Mouse (Mus musculus): ENCODE data around the gene Snx13.

Gene Snx13

DNA sequence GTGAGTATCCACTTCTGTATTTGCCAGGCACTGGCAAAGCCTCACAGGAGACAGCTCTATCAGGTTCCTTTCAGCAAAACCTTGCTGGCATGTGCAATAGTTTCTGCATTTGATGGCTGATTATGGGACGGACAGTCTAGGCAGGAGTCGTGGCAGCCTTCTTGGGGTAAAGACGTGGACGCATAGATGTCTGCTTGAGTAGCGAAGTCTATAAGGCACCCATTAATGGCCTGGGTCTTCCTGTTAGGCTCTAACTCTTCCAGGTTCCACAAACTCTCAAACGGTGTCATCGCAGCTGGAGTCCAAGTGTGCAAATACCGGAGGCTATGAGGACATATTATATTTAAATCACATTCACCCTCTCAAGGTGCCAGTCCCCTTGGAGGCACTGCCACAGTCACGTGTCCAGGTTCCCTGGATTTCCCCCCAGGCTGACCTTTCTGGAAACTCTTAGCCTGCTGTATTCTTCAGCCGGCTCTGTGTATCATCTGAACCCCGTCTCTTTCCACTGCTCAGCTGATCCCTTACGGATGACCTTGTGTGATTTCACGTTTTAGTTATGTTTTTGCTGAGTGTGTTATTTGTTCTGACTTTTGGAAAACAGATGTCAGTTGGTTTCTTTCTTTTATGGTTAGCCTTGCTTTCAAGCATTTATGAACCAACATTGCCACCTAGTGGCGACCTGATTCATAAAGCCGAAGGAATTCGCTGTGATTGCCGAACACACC lies 144.9 kb downstream of the Snx13 start:
- DNase-seq (ENCODE audit: low spot score), result peak; percentile 28

DNA sequence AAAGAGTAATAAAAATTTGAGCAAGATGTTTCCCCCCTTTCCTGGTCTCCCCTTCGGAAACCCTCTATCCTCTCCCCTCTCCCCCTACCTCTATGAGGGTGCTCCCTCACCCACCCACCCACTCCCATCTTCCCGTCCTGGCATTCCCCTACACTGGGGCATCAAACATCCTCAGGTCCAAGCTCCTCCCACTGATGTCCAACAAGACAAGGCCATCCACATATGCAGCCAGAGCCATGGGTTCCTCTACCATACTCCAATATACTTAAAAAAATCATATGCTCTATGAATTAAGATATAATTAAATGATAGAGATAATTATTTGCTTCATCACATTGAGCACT lies 145.4 kb downstream of the Snx13 start:
- no peak for DNase-seq (ENCODE audit: low spot score)

Measured in T-cell, adult 2 months (primary cell).